Mouse (Mus musculus) liver, embryonic 14.5 days (tissue): Measurements from ENCODE around the gene Zfp819.

Experiments used
- CTCF ChIP-seq: IDR thresholded peaks from 2 replicates; pipeline ENCODE4 v1.5.1; 2016; ENCODE audit warnings: antibody characterized with exemption, low read depth, control low read depth
- EP300 ChIP-seq: IDR thresholded peaks from 2 replicates; pipeline ENCODE4 v1.6.1; 2016; ENCODE audit warnings: antibody characterized with exemption, low read depth

GRCm38 (mm10) chr7:43654519-43654918 is 47.5 kb downstream of the Zfp819 start:
- TF ChIP-seq CTCF, result no peak
- TF ChIP-seq EP300, result no peak
